Mouse (Mus musculus) CH12.LX (cell line): ENCODE data around the gene Gm49318. TPM values are rescaled to one million over a fixed set of nuclear protein-coding genes. Genes with fewer than 3 reads are reported as not detected.

Experiments
- DNase-seq: peaks from one replicate; pipeline ENCODE4 v3.0.0-alpha.2; 2013; ENCODE audit errors: extremely low read depth
- H3K27ac ChIP-seq: 2 replicates; pipeline ENCODE4 v1.5.1; 2012; ENCODE audit warnings: low read depth, mild to moderate bottlenecking, control low read depth, moderate library complexity; ENCODE audit not compliant: insufficient read depth
- H3K27me3 ChIP-seq: replicated peaks from 2 replicates; pipeline ENCODE3; 2012; ENCODE audit warnings: inconsistent platforms
- H3K36me3 ChIP-seq, 2 experiments: replicated peaks in 1 of 2; 2 replicates each; pipeline versions ENCODE3 to v1.6.1; 2012; ENCODE audit warnings: inconsistent platforms in 1 of 2, low read length in 1 of 2, mild to moderate bottlenecking in 1 of 2, mixed read lengths in 1 of 2, moderate library complexity in 1 of 2; ENCODE audit not compliant: control insufficient read depth in 1 of 2, insufficient read depth in 1 of 2
- H3K4me1 ChIP-seq, 2 experiments: 2 replicates each; pipeline ENCODE4 v1.6.1; 2012; ENCODE audit warnings: inconsistent platforms in 1 of 2, moderate library complexity in 1 of 2; ENCODE audit not compliant: insufficient read depth in 2 of 2, control insufficient read depth in 1 of 2
- H3K4me2 ChIP-seq: 2 replicates; pipeline ENCODE4 v1.6.1; 2012; ENCODE audit warnings: low read depth, mild to moderate bottlenecking, control low read depth; ENCODE audit not compliant: poor library complexity, insufficient read depth, severe bottlenecking
- H3K4me3 ChIP-seq, 3 experiments: fragments of 150-350 bp in 1 of 3; sonication (generic) in 1 of 3; replicated peaks in 1 of 3; 2 replicates each; pipeline versions ENCODE3 to v1.5.1; 2011 to 2012; ENCODE audit warnings: low read depth in 2 of 3, low read length in 2 of 3, mild to moderate bottlenecking in 2 of 3, moderate library complexity in 2 of 3, control low read depth in 1 of 3, improper control_type of control experiment in 1 of 3, inconsistent platforms in 1 of 3, mixed read lengths in 1 of 3; ENCODE audit not compliant: poor library complexity in 1 of 3
- H3K79me2 ChIP-seq: replicated peaks from 2 replicates; pipeline ENCODE4 v1.6.1; 2012; ENCODE audit warnings: mild to moderate bottlenecking, moderate library complexity; ENCODE audit not compliant: control insufficient read depth, poor library complexity, insufficient read depth, severe bottlenecking; ENCODE audit errors: extremely low read depth
- H3K9ac ChIP-seq: 2 replicates; pipeline ENCODE4 v1.6.1; 2012; ENCODE audit warnings: low read depth, mild to moderate bottlenecking, control low read depth, moderate library complexity; ENCODE audit not compliant: insufficient read depth
- H3K9me3 ChIP-seq: replicated peaks from 2 replicates; pipeline ENCODE3; 2012; ENCODE audit warnings: low read length, inconsistent platforms, mixed read lengths
- CHD1 ChIP-seq: IDR thresholded peaks from 2 replicates; pipeline ENCODE4 v1.6.1; 2012; ENCODE audit warnings: low read depth, low read length, improper control_type of control experiment, inconsistent platforms
- CHD2 ChIP-seq: IDR thresholded peaks from 2 replicates; pipeline ENCODE4 v1.6.1; 2011; ENCODE audit warnings: low read length, improper control_type of control experiment
- CTCF ChIP-seq, 2 experiments: IDR thresholded peaks in 1 of 2; conservative IDR thresholded peaks in 1 of 2; 2 replicates each; pipeline ENCODE4 v1.5.1; 2011 to 2012; ENCODE audit warnings: low read depth in 2 of 2, low read length in 2 of 2, improper control_type of control experiment in 1 of 2, inconsistent platforms in 1 of 2, mild to moderate bottlenecking in 1 of 2, moderate library complexity in 1 of 2
- E2F4 ChIP-seq: IDR thresholded peaks from 2 replicates; pipeline ENCODE4 v1.6.1; 2011; ENCODE audit warnings: low read depth, low read length, improper control_type of control experiment; ENCODE audit not compliant: insufficient replicate concordance
- ELF1 ChIP-seq: IDR thresholded peaks from 2 replicates; pipeline ENCODE4 v1.6.1; 2014; ENCODE audit warnings: low read depth, mild to moderate bottlenecking, inconsistent platforms, low read length, improper control_type of control experiment
- ETS1 ChIP-seq: conservative IDR thresholded peaks from 2 replicates; pipeline ENCODE4 v1.6.1; 2012; ENCODE audit warnings: low read depth, mild to moderate bottlenecking, inconsistent platforms, low read length, improper control_type of control experiment, moderate library complexity
- JUN ChIP-seq: IDR thresholded peaks from 2 replicates; pipeline ENCODE4 v1.6.1; 2011; ENCODE audit warnings: low read depth, mild to moderate bottlenecking, low read length, improper control_type of control experiment, moderate library complexity; ENCODE audit not compliant: insufficient read depth
- JUND ChIP-seq: conservative IDR thresholded peaks from 2 replicates; pipeline ENCODE4 v1.6.1; 2011; ENCODE audit warnings: low read depth, low read length, improper control_type of control experiment
- MAZ ChIP-seq: IDR thresholded peaks from 2 replicates; pipeline ENCODE4 v1.6.1; 2012; ENCODE audit warnings: low read depth, mild to moderate bottlenecking, inconsistent platforms, low read length, improper control_type of control experiment, moderate library complexity
- MXI1 ChIP-seq: IDR thresholded peaks from 2 replicates; pipeline ENCODE4 v1.6.1; 2011; ENCODE audit warnings: mild to moderate bottlenecking, low read depth, low read length, improper control_type of control experiment
- MYC ChIP-seq: IDR thresholded peaks from 2 replicates; pipeline ENCODE4 v1.6.1; 2011; ENCODE audit warnings: low read depth, mild to moderate bottlenecking, improper control_type of control experiment, low read length
- NRF1 ChIP-seq: IDR thresholded peaks from 2 replicates; pipeline ENCODE4 v1.6.1; 2014; ENCODE audit warnings: low read depth, mild to moderate bottlenecking, inconsistent platforms, low read length, improper control_type of control experiment, moderate library complexity
- POLR2A ChIP-seq: IDR thresholded peaks from 2 replicates; pipeline ENCODE4 v1.6.1; 2011; ENCODE audit warnings: low read depth, mild to moderate bottlenecking, improper control_type of control experiment, low read length
- POLR2AphosphoS2 ChIP-seq: IDR thresholded peaks from 2 replicates; pipeline ENCODE4 v1.6.1; 2011; ENCODE audit warnings: low read depth, low read length, improper control_type of control experiment
- SMC3 ChIP-seq: IDR thresholded peaks from 2 replicates; pipeline ENCODE4 v1.6.1; 2011; ENCODE audit warnings: low read depth, low read length, improper control_type of control experiment
- UBTF ChIP-seq: IDR thresholded peaks from 2 replicates; pipeline ENCODE4 v1.6.1; 2012; ENCODE audit warnings: low read depth, mild to moderate bottlenecking, inconsistent platforms, low read length, improper control_type of control experiment, moderate library complexity
- USF1 ChIP-seq: IDR thresholded peaks from 2 replicates; pipeline ENCODE4 v1.6.1; 2014; ENCODE audit warnings: low read depth, mild to moderate bottlenecking, inconsistent platforms, low read length, improper control_type of control experiment
- USF2 ChIP-seq: conservative IDR thresholded peaks from 2 replicates; pipeline ENCODE4 v1.6.1; 2011; ENCODE audit warnings: low read depth, low read length, improper control_type of control experiment
- ZC3H11A ChIP-seq: IDR thresholded peaks from 2 replicates; pipeline ENCODE4 v1.6.1; 2012; ENCODE audit warnings: low read depth, mild to moderate bottlenecking, inconsistent platforms, low read length, improper control_type of control experiment
- ZNF384 ChIP-seq: IDR thresholded peaks from 2 replicates; pipeline ENCODE4 v1.6.1; 2012; ENCODE audit warnings: low read depth, low read length, improper control_type of control experiment, inconsistent platforms
- dilution Hi-C: fragments of 300-500 bp; cut with MboI; formaldehyde crosslinking; loops from 2 replicates; pipeline ENCODE4 v1.14.3; 2020; ENCODE audit warnings: low sequenced_read_pairs; ENCODE audit not compliant: extremely low pct_unique_long_range_greater_than_20kb, extremely low pct_ligation_motif_present
- in situ Hi-C: fragments of 300-500 bp; cut with MboI; formaldehyde crosslinking; loops from 3 replicates; pipeline ENCODE4 v1.14.3; 2019; ENCODE audit warnings: low sequenced_read_pairs, low pct_ligation_motif_present, low pct_unique_long_range_greater_than_20kb, mixed read lengths
- polyA plus RNA-seq: library from polyadenylated mRNA; unstranded; fragments of >175 nt; gene quantifications from 2 replicates; pipeline ENCODE4 v1.2.1, GENCODE M21; 2012; ENCODE audit warnings: low read depth; ENCODE audit not compliant: insufficient read length
- total RNA-seq, 2 experiments: library from RNA; depleted of rRNA; stranded (reverse); fragments of 300-350 nt in 1 of 2; fragments of >200 nt in 1 of 2; gene quantifications; 2 replicates each; pipeline ENCODE4 v1.2.3; 2012 to 2014

The Gm49318 gene
- total and polyA plus RNA-seq, 3 experiments, result not detected

GRCm38 (mm10) chr9:22051161-22051957 is 19.7 kb downstream of the Gm49318 start (continued):
- TF ChIP-seq USF1, result no peak
- no peak for TF ChIP-seq USF2

- TF ChIP-seq JUND (no peak), UBTF (no peak), POLR2AphosphoS2 (no peak), ZNF384 (no peak), SMC3 (no peak), CHD1 (no peak)
- TF ChIP-seq, all 38 proteins: peak for 0
- H3K4me2 ChIP-seq, result no peak overlapping the region
- no peak overlapping the region for H3K4me3 ChIP-seq
- dilution Hi-C loops (no loop called here), in situ Hi-C loops (no loop called here)
- H3K9ac ChIP-seq, result no peak overlapping the region
- peaks cover 3 to 10% of the 10 kb centered on the region in 2 experiments for H3K36me3 ChIP-seq
- H3K4me1 ChIP-seq, result no peaks in the 10 kb centered on the region
- H3K27ac ChIP-seq, result no peak overlapping the region
- no peaks in the 10 kb centered on the region for H3K79me2 ChIP-seq
- peaks cover 2% of the 10 kb centered on the region for H3K9me3 ChIP-seq
- no peak for DNase-seq
- H3K27me3 ChIP-seq, result no peaks in the 10 kb centered on the region
These were observed 20.6 kb downstream of the Gm49318 start for GRCm38 (mm10) chr9:22050351-22050889.

GRCm38 (mm10) chr9:22049721-22050270 is 21.3 kb downstream of the Gm49318 start:
- Histone ChIP-seq H3K9ac (no peak overlapping the region), H3K27me3 (no peaks in the 10 kb centered on the region), H3K9me3 (peaks cover 2% of the 10 kb centered on the region), H3K4me2 (no peak overlapping the region), H3K4me1 (no peaks in the 10 kb centered on the region), H3K36me3 (peaks cover 0 to 4% of the 10 kb centered on the region in 2 experiments), H3K79me2 (no peaks in the 10 kb centered on the region), H3K27ac (no peak overlapping the region), H3K4me3 (no peak overlapping the region)
- dilution Hi-C loops (no loop called here), in situ Hi-C loops (no loop called here)
- DNase-seq, result no peak
- TF ChIP-seq JUN (no peak), NRF1 (no peak), UBTF (no peak), ETS1 (no peak), POLR2A (no peak), E2F4 (no peak), MYC (no peak), CTCF (conservative IDR thresholded peaks at IDR 0.05 in 1 of 2, IDR thresholded peaks at IDR 0.05 in 1 of 2; ENCODE audit: low read depth in 2 of 2, low read length in 2 of 2) (no peak), ZC3H11A (no peak), MAZ (no peak), SMC3 (no peak), MXI1 (no peak), CHD2 (no peak), ELF1 (no peak)
